Mouse (Mus musculus): ENCODE measurements around the gene Aqp1. TPM values are rescaled to one million over a fixed set of nuclear protein-coding genes. Genes with fewer than 3 reads are reported as not detected.

The Aqp1 gene
- 100 to 1,000 TPM; 336 to 404 (median 350) TPM for total RNA-seq (2022)

DNA sequence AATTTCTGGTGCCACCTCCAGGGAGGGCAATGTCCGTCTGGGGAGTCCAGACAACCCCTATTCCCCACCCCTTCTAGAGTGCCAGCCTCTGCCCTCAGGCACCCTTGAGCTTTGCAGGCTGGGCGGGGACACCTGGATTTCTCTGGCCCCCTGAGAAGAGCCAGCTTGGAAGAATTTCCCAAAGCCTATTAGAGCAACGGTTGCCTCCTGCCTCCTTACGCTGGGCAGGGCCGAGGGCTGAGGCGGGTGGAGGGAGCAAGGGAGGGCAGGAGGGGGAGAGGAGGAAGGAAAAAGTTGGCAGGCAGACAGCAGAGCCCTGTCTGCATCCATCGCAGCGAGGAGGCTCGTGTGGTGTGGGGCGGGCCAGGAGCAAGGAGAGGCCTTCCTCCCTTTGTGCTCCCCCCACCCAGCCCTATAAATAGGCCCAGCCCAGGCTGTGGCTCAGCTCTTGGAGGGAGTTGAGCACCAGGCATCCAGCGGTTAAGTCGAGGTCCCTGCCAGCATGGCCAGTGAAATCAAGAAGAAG is at the start of gene Aqp1:
Gene Aqp1, plus strand, starts transcription at position 444 of the 526 bp plus-strand sequence.
- peak; percentile 86 for DNase-seq (ENCODE audit: low spot score)

DNA sequence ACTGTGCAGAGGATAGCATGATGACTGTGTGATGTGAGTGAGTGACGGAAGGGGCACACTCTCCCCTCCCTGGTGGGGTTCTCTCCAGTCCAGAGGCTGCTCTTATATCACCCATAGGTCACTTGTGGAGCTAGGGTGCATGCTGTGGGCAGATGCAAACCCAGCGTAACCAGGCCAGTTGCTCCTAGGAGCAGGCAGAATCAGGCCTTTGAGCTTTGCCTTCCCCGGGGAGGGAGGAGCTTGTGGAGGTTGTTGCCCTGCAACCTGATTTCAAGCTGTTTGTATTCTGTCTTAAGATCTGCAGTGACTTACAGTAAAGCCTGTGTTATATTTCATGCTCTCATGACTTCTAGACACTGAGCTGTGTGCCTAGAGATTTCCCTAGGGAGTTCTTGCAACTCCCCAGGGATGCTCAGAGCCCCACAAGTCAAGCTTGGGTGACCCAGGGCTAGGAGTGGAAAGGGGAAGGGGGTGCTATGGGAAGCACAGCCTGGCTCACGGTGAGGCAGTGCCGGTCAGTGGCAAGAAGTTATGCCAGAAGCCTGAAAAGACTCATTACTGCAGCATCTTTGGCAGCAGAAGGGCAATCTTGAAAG is 48.1 kb upstream of the Aqp1 start:
- no peak for DNase-seq (ENCODE audit: low spot score)

DNA sequence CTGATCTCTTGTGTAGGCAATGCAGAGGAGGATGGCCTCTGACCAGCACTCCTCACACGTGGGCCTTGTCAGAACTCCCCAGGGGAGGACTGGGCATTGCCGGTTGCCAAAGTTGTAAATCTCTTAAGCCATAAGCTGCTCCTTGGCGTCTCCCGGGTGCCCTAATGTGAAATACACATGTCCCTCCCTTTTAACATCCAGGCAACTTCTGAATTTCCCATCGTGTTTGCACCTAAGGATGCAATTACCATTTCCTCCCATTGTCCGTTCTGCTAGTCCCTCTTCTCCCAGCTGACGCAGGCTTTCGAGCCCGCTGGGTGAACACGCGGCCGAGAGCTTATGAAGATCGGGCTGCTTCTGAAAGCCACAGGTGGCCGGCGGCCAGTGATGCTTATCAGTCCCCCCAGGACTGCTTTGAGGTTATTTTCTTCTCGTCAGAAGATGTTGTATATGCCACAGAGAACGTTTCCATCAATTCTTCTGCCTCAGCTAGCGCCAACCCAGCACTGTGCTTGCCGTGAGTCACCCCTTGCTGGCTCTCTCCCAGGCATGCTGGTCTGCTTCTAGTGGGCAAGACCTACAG is 41.6 kb upstream of the Aqp1 start:
- peak; percentile 83 for DNase-seq (ENCODE audit: low spot score)

DNA sequence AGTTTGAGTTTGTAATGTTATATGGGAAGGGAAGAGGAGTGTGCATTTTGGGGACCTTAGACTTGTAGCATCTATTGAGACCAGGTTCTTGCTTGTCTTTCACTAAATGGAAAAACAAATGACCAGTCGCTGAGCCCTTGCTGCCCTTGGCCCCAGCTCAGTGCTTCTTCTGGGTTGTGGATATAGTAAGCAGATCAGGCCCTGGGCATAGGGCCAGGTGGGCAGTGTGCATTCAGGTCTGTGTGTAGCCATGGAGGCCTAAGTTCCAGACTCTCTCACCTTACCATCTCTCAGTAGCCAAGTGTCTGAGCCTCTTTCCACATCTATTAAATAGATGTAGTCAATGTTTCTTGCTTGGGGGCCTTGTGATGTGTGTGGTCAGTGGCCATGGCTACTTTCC is 40.9 kb upstream of the Aqp1 start:
- no peak for DNase-seq (ENCODE audit: low spot score)

DNA sequence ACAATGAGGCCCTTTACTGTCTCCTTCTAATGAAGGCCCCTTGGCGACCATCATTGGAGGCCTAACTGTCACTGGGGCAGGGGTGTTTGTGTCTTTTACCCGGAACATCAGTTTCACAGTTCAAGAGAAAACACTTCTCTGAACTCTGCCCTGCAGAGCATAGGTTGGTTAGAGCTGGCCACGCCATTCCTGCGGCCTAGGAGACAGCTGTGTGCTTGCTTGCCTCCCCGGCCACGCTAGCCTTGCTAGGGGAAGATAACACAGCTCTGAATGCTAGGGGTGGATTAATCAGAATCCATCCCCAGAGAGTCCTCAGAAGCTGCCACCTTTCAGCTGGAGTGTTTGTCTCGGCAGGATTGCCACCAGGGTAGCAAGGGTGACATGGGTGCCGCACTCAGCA is 36.8 kb upstream of the Aqp1 start:
- DNase-seq (ENCODE audit: low spot score) = no peak

DNA sequence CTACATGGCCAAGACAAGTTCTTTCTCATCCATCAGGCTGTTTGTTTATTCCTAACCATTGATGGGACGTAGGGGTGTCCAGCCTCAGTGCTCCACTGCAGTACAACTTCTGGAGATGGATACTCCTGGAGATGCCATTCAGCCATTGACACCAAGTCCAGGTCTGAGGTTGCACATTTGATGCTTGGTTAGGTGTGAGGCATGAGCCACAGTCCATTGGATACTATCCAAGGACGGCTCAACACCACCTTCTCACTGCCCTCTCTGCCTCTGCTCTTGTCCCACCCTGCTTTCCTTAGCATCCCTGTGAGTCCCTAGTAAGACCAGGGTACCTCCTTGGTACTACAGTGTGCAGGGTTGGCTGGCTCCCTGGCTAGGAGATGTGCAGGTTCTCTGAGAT is 36.3 kb upstream of the Aqp1 start:
- DNase-seq (ENCODE audit: low spot score) = no peak

DNA sequence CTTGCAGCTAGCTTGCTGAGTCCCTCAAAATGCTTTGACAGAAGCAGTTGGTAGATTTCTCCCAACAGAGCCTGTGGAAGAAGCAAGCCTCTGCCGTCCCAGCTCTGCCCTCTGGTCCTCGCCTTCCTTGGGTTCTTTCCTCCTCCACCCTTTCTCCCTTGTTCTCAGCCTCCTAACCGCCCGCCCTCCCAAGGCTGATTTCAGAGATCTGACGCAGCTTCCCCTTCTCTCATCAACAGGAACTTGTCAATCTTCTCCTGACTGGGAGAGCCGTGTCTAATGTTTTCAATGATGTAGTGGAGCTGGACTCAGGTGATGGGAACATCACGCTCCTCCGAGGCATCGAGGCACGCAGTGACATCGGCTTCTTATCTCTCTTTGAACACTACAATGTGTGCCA is 35.5 kb upstream of the Aqp1 start:
- DNase-seq (ENCODE audit: low spot score) = no peak

DNA sequence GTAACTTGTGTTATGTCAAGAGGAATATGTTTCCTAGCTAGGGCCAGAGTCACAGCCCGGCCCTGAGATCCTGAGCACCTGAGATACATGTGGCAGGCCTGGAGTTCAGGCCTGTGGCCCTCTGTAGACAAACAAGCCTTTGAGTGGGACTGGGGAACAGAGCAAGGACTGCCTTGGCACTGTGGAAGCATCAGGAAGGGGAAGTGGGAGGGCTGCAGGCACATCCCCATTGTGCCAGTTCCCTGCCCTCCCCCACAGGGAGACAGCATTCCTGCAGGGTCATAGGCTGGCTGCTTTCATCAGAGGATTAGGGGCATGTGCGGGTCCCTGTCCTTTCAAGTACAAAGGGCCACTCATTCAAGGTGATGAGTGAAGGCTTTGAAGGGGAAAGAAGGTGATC is 26.1 kb upstream of the Aqp1 start:
- no peak for DNase-seq (ENCODE audit: low spot score)

DNA sequence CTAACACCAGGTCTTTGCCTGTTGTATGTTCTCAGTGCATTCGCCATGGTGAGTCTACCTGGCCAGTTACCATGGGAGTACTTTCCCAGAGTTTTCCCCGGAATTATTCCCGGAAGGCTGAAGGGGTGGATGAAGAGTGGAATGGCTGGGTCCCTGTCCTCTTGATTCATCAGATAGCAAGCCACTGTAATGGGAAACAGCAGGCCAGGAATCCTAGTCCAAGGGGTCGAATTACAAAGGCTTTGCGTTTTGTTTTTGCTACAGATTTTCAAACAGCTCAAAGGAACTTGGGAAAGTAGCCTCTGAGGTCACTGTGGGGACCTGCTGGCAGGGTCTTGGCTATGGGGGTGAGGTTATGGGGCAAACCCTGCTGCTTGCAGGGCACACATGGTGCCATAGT is 24.3 kb upstream of the Aqp1 start:
- DNase-seq (ENCODE audit: low spot score) = no peak

DNA sequence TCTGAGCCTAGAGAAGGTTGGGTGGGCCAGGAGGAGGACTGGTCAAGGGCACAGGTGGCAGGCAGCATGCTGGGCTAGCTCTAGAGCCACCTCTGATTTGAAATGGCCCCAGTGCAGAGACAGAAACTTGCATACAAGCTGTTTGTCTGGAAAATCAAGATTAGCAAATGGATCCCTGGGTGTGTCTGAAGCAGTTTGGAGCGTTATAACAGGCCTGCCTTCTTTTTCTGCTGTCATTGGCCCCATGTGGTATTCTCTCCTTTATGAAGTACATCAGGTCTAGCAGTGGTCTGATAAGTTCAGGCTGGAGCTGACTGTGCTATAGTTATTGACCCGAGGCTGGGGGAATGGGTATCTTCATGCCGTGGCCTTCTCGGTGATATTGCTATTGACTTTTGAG is 22.3 kb upstream of the Aqp1 start:
- no peak for DNase-seq (ENCODE audit: low spot score)

DNA sequence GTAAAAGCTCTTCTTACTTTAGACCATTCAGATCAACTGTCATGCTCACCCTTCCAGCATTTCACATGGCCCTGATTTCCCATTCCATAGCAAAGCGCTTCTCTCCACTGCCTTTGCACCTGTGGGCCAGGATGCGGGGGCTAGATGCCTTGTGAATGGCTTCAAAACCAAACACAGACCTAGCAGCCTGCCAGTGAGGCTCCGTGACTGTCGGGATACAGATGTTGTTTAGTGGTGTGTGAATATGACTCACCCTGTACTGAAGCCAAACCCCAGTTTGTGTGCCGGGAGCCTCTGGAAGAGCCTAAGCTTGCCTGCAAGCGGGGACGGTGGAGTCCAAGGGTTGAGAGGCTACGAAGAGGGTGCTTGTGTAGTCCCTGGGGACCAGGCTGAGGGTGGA is 21.6 kb upstream of the Aqp1 start:
- DNase-seq (ENCODE audit: low spot score) = no peak

DNA sequence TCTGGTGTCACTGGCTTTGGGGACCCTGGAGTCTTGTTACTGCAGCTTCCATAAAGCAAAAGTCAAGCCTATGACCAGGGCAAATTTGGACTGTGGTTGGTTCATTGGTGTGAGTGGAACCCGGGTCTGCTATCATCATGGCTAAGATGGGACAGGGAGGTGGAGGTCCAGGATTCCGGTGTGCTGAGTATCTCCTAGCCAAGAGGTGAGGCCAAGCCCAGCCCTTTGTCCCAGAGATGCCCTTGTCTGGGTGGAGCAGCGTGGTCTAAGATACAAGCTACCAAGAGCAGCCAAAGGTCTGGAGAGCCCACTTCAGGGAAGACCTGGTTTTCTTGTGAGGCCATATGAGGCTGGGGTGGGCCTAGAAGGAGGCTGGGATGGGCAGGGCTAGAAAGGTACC is 17.6 kb upstream of the Aqp1 start:
- DNase-seq (ENCODE audit: low spot score) = no peak

DNA sequence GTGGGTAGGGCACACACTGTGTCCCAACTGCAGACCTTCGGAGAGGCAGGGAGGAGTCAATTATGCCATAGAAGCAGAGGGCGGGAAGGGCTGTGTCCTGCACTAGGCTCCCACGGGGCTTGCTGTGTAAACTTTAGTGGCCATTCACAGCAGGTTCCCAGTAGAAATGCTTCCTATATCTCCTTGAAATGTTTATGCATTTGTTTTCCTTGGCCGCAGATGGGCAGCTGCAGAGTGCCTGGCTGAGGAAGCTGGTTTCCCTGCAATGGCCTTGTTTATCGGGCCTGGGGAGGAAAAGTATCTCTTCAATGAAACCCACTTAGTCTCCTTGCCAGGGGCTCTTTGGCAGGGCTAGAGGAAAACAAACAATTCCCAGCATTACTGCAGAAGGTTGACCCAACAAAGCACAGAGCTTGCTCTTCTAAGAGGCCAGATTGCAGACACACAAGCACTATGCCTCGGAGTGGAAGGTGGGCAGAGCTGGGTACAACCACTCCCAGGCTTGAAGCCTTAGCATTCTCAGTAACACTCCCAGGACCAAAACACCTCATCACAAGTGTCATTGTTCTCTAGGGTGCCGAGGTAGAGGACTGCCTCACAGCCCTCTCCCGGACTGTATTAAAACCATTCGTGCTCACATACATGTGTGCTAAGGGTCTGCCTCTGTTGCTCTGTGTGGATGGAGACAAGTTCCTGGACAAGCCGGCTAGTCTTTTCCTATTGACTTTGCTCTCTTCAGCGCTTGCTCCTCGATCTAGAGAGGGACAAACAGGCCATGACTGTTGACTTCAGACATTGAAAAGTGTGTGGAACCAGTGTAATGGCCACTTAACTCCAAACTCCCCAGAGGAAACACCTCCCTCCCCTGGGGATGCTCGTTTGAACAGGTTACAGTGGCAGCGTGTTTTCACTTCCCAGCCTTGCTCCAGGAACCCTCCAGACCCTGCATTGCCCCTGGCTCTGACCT is 16.4 kb upstream of the Aqp1 start:
- DNase-seq (ENCODE audit: low spot score) = no peak

DNA sequence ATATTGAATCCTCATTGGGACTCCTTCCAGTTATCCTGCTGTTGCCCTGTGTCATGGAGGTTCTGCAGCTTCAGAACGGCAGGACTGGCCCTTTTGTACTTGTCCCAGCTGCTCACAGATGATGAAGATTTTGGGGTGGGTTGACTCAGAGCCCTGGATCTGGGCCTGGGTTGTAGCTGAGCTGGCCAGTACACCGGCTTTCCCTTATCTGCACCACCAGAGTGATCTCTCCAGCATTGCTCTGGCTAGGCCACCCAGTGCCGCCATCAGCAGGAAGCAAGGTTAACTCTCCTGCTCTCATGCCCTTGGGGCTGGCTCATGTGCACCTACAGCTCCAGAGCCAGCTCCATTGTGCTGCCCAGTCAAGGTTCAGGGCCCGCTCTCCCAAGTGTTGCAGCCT is 15.3 kb upstream of the Aqp1 start:
- no peak for DNase-seq (ENCODE audit: low spot score)

DNA sequence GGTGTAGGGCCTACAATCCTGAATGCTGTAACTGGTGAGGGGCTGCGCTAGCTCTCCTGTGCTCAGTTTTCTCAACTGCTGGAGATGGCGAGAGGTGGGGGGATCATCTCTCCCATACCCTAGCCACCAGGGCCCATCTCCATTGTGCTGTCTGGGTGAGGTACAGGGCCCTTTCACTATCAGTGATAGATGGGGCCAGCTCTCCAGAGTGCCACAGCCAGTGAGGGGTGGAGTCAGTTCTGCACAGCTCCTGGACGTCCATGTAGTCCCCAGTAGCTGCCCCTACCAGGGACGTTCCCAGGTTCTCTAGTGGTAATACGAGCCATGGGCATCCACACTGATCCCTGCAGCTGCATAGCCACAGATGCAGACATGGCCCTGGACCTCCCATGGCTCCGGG is 14.7 kb upstream of the Aqp1 start:
- DNase-seq (ENCODE audit: low spot score) = no peak

DNA sequence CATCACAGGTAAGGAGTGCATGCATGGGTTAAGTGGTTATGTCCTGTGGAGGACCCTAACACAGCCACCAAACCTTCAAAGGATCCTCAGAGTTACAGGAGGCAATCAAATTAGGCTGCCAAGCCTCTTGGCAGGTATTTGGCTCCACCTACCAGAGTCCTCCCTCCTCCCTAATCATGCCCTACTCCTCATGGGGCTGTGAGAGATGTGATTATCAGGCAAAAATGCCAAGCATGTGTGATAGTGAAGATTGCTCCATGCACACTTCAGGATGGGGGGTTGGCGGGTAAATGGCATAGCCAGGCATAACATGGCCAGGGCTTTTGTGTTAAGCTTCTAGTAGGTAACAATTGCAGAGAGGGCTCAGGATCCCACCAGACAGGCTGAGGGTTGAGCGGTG is 13.3 kb upstream of the Aqp1 start:
- DNase-seq (ENCODE audit: low spot score) = no peak

DNA sequence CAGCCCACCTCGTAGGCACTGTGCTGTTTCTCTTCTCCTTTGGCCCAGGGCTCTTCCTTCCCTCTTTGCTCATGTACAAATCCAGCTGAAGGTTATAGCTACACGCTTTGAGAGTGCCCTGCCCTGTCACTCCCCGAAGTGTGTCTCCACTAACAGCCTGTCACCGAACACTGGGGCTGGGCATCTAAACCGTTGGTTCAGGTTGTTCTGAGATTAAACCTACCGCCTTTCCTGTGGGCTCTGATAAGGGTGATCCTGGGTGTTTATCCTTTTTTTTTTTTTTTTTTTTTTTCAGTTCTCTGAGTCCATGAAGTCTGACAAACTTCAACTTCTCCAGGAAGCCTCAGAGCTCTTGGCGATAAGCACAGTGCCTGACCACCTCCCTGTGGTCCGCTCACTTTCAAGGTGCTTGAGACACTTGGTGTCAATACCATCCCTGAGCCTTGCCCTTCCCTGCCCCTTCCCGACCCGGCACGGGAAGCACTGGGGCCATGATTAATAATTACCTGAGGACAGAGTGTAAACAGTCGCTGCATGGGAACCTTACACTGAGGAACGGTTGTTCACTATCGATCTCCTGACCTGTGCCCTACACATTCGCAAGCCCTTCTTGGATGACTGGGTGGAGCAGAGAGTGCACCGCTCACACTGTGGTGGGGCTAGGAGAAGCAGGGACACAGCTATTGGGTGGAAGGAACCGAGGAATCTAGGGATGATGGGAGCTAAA is 12.2 kb upstream of the Aqp1 start:
- DNase-seq (ENCODE audit: low spot score) = no peak

DNA sequence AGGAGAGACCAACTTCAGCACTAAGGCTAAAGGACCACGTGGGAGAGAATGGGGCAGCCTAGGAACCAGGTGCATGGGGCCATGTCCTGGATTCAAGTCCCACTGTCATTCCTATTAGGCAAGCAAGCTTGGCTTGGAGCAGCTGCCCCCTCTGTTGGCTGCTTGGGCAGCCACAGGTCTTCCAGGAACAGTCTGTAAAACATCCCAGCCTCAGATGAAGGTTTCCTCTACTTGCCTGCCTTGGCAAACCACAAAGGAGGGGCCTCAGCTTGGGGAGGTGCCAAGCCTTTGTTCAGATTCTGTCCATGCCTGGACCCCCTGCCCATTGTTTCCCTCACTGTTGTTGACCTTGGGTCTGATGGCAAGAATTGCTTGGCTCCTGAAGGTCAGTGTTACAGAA is 11.4 kb upstream of the Aqp1 start:
- DNase-seq (ENCODE audit: low spot score) = no peak

DNA sequence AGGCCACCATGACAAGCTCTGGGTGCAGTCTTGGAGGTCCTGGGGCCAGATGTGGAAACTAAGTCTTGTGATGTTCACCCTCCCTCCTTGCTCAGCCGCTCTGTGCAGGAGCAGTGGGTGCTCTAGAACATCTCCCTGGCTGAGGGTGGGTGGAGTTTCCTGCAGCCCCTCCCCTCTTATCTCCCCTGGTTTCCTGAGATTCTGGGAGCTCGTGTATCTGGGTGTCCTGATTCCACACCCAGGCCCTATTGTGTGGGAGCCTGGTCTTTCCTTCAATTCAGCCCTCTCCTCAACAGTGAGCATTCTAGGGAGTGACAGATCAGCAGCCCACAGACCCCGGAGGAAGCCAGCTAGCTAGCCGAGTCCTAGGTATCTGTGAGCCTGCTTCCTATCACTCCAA is 9.9 kb upstream of the Aqp1 start:
- peak; percentile 72 for DNase-seq (ENCODE audit: low spot score)

DNA sequence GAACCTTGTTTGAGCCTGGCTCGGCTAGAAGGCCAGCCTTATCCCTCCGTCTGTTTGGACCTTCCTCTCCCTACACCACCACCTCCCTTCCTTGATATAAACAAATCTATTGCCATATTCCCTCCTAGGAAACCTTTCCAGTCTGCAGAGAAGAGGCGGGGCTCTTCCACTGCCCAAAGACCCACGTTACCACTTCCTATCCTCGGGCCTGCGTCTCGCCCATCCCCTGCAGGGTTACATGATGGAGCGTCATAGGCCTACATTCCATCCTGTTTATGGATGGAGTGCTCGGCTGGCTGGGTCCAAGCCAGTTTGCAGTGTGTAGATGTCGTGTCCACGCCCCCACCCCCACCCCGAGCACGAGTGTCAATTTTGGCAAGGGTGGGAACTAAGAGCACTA is 8.9 kb upstream of the Aqp1 start:
- no peak for DNase-seq (ENCODE audit: low spot score)

DNA sequence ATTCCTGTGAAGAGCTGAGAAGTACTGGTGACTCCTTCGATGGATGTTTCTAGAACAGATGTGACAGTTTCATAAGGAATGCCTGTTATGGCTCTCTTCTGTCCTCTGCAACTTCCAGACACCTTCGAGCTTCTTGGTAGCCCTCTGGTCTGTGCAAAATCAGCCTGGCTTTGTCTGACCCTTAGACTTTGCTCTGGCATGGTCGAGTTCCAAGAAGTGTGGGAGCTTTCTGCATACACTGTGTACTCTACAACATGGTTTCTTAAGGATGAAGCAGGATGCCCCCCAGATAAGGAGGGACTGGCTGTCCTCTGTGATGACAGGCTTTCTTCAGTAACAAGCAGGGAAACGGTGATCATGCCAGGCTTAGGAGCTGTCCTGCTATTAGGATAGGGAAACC is 8.1 kb upstream of the Aqp1 start:
- DNase-seq (ENCODE audit: low spot score) = no peak

DNA sequence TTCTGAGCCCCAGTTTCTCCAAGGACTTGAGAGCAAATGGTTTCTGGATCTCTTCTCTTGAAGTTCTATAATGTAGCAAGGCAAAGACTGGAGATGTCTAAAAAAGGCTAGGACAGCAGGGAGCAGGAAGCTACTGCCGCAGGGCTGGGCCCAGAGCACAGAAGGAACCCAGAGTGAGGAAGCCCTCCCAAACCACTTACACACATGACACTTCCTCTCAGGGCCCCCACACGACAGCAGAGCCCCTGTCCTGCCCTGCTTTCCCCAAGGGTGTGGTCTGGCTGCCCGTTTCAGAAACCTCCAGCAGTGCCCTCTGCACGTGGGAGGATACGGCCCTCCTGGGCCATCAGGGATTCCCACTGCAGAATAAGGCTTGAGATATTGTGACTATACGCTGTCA is 4.9 kb upstream of the Aqp1 start:
- no peak for DNase-seq (ENCODE audit: low spot score)
